Mouse (Mus musculus) macrophage (primary cell): ENCODE measurements around the gene Lpp. TPM values are rescaled to one million over a fixed set of nuclear protein-coding genes. Genes with fewer than 3 reads are reported as not detected.

Experiments used
- H3K27ac ChIP-seq: fragments of 350-480 bp; formaldehyde crosslinking; 2 replicates; pipeline ENCODE4 v1.9.0; 2021
- H3K36me3 ChIP-seq: fragments of 350-480 bp; formaldehyde crosslinking; 2 replicates; pipeline ENCODE4 v1.9.0; 2021; ENCODE audit errors: inconsistent target
- H3K4me3 ChIP-seq: fragments of 350-480 bp; formaldehyde crosslinking; 2 replicates; pipeline ENCODE4 v1.9.0; 2021; ENCODE audit errors: inconsistent target
- H3K79me2 ChIP-seq: fragments of 350-480 bp; formaldehyde crosslinking; 2 replicates; pipeline ENCODE4 v1.9.0; 2021; ENCODE audit errors: inconsistent target
- WGBS: methylation state at CpG from one replicate; pipeline ENCODE4 v1.1.7; 2026; ENCODE audit warnings: inconsistent platforms; ENCODE audit not compliant: missing documents; 5-methylcytosine and 5-hydroxymethylcytosine counted together
- polyA plus RNA-seq: library from polyadenylated mRNA; stranded (reverse); fragments of 250-400 nt; gene quantifications from 3 replicates; pipeline ENCODE4 v1.2.4, GENCODE M21; 2018; ENCODE audit warnings: inconsistent platforms

The Lpp gene
- polyA plus RNA-seq, 1 experiment from 2014 or later, result 15.6 TPM

- H3K27ac ChIP-seq, result peak overlapping the region; percentile 84
- H3K36me3 ChIP-seq, result no peaks in the 10 kb centered on the region
- 59% methylated on average over 7 of the region's 7 CpGs for WGBS
- H3K79me2 ChIP-seq, result peaks cover 21% of the 10 kb centered on the region; the same call in 1 of the 2 replicates
- no peak overlapping the region for H3K4me3 ChIP-seq
These were observed 41.3 kb downstream of the Lpp start for GRCm38 (mm10) chr16:24434531-24435114.

GRCm38 (mm10) chr16:24435115-24435553 lies 41.8 kb downstream of the Lpp start:
- peak overlapping the region; percentile 84 for H3K27ac ChIP-seq
- 71% methylated on average over 6 of the region's 6 CpGs for WGBS
- H3K79me2 ChIP-seq, result peaks cover 21% of the 10 kb centered on the region; the same call in 1 of the 2 replicates
- no peak overlapping the region for H3K4me3 ChIP-seq
- no peaks in the 10 kb centered on the region for H3K36me3 ChIP-seq

GRCm38 (mm10) chr16:24438438-24438837 lies 45.1 kb downstream of the Lpp start:
- Histone ChIP-seq H3K27ac (no peak overlapping the region), H3K4me3 (no peak overlapping the region), H3K79me2 (peaks cover 17% of the 10 kb centered on the region; the same call in 1 of the 2 replicates), H3K36me3 (peaks cover 9% of the 10 kb centered on the region; the same call in 1 of the 2 replicates)
- 95% methylated on average over 4 of the region's 4 CpGs for WGBS

GRCm38 (mm10) chr16:24441338-24441737 lies 48.0 kb downstream of the Lpp start:
- WGBS, result 100% methylated on average over 1 of the region's 1 CpGs
- peaks cover 12% of the 10 kb centered on the region; the same call in 1 of the 2 replicates for H3K36me3 ChIP-seq
- no peak overlapping the region for H3K4me3 ChIP-seq
- no peak overlapping the region for H3K27ac ChIP-seq
- H3K79me2 ChIP-seq, result peaks cover 14% of the 10 kb centered on the region; the same call in 1 of the 2 replicates

GRCm38 (mm10) chr16:24442500-24443122 lies 49.3 kb downstream of the Lpp start:
- no peak overlapping the region for H3K4me3 ChIP-seq
- H3K36me3 ChIP-seq, result peaks cover 12% of the 10 kb centered on the region; the same call in 1 of the 2 replicates
- H3K79me2 ChIP-seq, result peaks cover 7% of the 10 kb centered on the region; the same call in 1 of the 2 replicates
- WGBS, result 85% methylated on average over 5 of the region's 5 CpGs
- H3K27ac ChIP-seq, result no peak overlapping the region

- Histone ChIP-seq H3K79me2 (peaks cover 5% of the 10 kb centered on the region; the same call in 1 of the 2 replicates), H3K4me3 (no peak overlapping the region), H3K36me3 (peaks cover 12% of the 10 kb centered on the region; the same call in 1 of the 2 replicates), H3K27ac (no peak overlapping the region)
- WGBS, result 90% methylated on average over 7 of the region's 7 CpGs
These were observed 49.8 kb downstream of the Lpp start for GRCm38 (mm10) chr16:24443123-24443515.

- WGBS, result 93% methylated on average over 5 of the region's 5 CpGs
These were observed 50.2 kb downstream of the Lpp start for GRCm38 (mm10) chr16:24443555-24443954.

GRCm38 (mm10) chr16:24444818-24445217 lies 51.5 kb downstream of the Lpp start:
- H3K27ac ChIP-seq, result no peak overlapping the region
- H3K4me3 ChIP-seq, result no peak overlapping the region
- H3K36me3 ChIP-seq, result peaks cover 12% of the 10 kb centered on the region; the same call in 1 of the 2 replicates
- no peaks in the 10 kb centered on the region; the same call in 1 of the 2 replicates for H3K79me2 ChIP-seq
- 95% methylated on average over 4 of the region's 4 CpGs for WGBS

More at GRCm38 (mm10) chr16:24443555-24443954, 50.2 kb downstream of the Lpp start:
- peaks cover under 1% of the 10 kb centered on the region; the same call in 1 of the 2 replicates for H3K79me2 ChIP-seq
- H3K36me3 ChIP-seq, result peaks cover 12% of the 10 kb centered on the region; the same call in 1 of the 2 replicates
- no peak overlapping the region for H3K4me3 ChIP-seq
- no peak overlapping the region for H3K27ac ChIP-seq

GRCm38 (mm10) chr16:24445473-24445872 lies 52.2 kb downstream of the Lpp start:
- H3K36me3 ChIP-seq, result peaks cover 12% of the 10 kb centered on the region; the same call in 1 of the 2 replicates
- no peak overlapping the region for H3K27ac ChIP-seq
- H3K4me3 ChIP-seq, result no peak overlapping the region
- no peaks in the 10 kb centered on the region; the same call in 1 of the 2 replicates for H3K79me2 ChIP-seq
- 93% methylated on average over 3 of the region's 3 CpGs for WGBS

- H3K27ac ChIP-seq, result no peak overlapping the region
- 11% methylated on average over 1 of the region's 1 CpGs for WGBS
- no peaks in the 10 kb centered on the region; the same call in 1 of the 2 replicates for H3K79me2 ChIP-seq
These were observed 53.1 kb downstream of the Lpp start for GRCm38 (mm10) chr16:24446449-24446848.

GRCm38 (mm10) chr16:24447666-24448492 lies 54.6 kb downstream of the Lpp start:
- H3K4me3 ChIP-seq, result no peak overlapping the region
- no peaks in the 10 kb centered on the region for H3K79me2 ChIP-seq
- 88% methylated on average over 5 of the region's 7 CpGs for WGBS
- peaks cover 8% of the 10 kb centered on the region; the same call in 1 of the 2 replicates for H3K36me3 ChIP-seq
- H3K27ac ChIP-seq, result no peak overlapping the region

More at GRCm38 (mm10) chr16:24446449-24446848, 53.1 kb downstream of the Lpp start:
- Histone ChIP-seq H3K36me3 (peaks cover 12% of the 10 kb centered on the region; the same call in 1 of the 2 replicates), H3K4me3 (no peak overlapping the region)

- Histone ChIP-seq H3K79me2 (no peaks in the 10 kb centered on the region), H3K4me3 (no peak overlapping the region), H3K27ac (no peak overlapping the region), H3K36me3 (peaks cover 3% of the 10 kb centered on the region; the same call in 1 of the 2 replicates)
- 18% methylated on average over 2 of the region's 2 CpGs for WGBS
These were observed 55.2 kb downstream of the Lpp start for GRCm38 (mm10) chr16:24448493-24448845.

- Histone ChIP-seq H3K79me2 (no peaks in the 10 kb centered on the region), H3K27ac (no peak overlapping the region), H3K4me3 (no peak overlapping the region), H3K36me3 (no peaks in the 10 kb centered on the region)
- 91% methylated on average over 8 of the region's 8 CpGs for WGBS
These were observed 56.5 kb downstream of the Lpp start for GRCm38 (mm10) chr16:24449806-24450205.

GRCm38 (mm10) chr16:24450256-24450655 lies 56.9 kb downstream of the Lpp start:
- H3K79me2 ChIP-seq, result no peaks in the 10 kb centered on the region
- no peak overlapping the region for H3K4me3 ChIP-seq
- WGBS, result 81% methylated on average over 5 of the region's 5 CpGs
- H3K36me3 ChIP-seq, result no peaks in the 10 kb centered on the region
- H3K27ac ChIP-seq, result no peak overlapping the region
